Mouse (Mus musculus) hindlimb bud, embryonic 11.5 days (tissue): ENCODE measurements at regions not wholly inside any gene's neighbourhood (a gene's known extent, or its start where the extent isn't known, plus 50 kb on each side); places are given as distances from the start of the nearest gene placed in this dataset.
"Not testable (repeated sequence)": the region's sequence is repeated elsewhere in the genome, so short reads cannot be mapped to it uniquely, and the experiment has no call there.

Experiments used
- DNase-seq: peaks from one replicate; pipeline ENCODE4 v3.0.0-alpha.2; 2012; ENCODE audit warnings: low read depth, low spot score; ENCODE audit errors: extremely low spot score

DNA sequence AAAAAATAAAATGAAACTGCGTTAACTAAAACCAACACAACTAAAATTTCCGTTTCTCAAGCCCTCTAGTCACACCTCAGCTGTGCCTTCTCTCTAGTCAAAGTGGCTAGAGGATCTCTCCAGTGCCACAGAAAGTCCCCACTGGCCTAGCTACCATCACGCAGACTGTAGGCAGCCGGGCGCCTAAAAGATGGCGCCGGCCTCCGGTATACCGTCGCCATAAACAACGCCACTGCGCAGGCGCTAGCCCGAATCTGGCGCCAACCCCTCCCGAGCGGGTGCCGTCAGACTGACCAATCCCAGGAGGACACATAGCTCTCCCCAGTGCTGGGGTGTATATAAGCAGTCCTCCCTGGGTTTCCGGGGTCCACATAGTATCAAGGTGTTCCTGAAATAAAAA lies 62.7 kb upstream of the Top1 start:
- not testable (repeated sequence) for DNase-seq

DNA sequence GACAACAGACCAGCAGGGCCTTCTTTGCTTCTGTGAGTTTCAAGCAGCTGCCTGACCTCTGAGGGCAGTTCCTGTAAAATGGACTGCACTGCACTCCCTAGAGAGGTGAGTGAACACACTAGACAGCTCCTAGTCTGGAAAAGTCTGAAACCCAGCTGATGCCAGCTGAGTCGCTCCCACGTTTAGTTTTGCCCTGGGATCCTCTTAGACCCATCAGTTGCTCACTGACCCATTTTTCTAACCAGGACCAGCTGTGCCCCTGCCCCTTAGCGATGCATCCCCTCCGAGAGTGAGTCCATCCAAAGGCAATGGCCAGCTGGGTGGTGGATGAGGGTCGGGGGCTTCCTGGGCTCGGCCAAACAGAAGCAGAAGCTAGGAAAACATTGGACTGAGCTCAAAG lies 62.2 kb upstream of the Top1 start:
- DNase-seq = no peak

DNA sequence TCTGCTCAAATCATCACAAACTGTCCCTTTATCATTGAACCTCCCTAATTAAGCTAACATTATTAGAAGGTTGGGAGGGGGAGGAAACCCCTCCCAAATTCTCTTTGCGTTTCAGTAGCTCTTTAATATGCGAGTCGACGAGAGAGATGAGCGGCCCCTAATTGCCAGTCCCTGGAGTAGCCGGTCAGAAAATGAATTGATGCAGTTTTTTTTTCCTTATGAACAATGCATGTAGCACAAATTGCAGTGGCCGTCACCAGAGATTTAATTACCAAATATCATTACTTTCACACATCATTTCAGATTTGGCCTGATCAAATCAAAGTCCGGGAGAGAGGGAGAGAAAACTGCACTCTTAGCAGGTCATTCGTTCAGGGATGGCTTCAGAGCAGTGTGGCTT lies 61.1 kb upstream of the Top1 start:
- DNase-seq = no peak

DNA sequence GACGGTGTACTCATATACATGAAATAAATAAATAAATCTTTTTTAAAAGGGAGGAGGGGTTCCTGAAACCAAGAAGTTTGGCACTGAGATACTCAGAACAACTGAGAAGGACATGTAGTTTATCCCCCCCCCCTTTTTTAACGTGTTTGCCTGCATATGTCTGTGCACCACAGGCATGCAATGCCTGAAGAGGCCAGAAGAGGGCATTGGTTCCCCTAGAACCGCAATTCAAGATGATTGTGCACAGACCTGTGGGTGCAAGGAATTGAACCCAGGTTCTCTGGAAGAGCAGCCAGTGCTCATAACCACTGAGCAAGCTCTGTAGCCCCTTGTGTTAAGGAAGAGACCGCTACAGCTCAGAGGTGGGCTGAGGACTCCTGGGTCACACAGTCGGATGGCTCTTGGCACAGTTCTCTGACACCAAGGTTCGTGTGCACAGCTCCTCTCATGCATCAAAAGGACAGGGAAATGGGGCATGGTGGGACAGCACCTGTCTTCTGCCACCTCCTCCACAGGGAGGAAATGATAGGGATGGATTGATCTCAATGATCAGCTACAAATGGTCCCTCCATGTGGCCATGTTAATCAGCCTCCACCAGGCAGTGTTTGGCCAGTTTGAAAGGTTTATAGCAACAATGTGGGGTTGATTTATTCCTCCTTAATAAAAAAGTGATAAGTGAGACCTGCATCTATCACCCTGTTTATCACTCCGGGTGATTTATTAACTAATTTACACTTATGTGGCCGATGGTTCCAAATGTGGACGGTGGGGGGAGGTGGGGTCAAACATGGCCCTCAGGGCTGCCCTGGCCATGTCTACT lies 58.5 kb upstream of the Top1 start:
- no peak for DNase-seq

DNA sequence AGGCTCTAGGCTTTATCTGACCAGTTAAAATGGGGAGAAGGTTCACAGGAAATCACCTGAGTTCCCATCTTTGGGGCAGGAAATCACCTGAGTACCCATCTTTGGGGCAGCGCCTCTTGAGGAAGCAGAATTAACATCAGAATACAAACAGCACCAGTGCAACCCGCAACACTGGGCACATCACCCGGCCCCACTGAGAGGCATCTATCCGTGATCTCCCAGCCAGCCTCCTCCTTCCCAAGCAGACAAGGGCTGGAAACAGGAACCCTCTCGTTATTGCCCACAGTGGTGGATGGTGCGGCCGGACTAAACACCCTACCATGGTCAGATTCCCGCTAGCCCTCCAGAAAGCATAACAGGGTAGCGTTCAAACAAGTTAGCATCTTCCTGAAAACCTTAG lies 57.3 kb upstream of the Top1 start:
- DNase-seq = no peak

DNA sequence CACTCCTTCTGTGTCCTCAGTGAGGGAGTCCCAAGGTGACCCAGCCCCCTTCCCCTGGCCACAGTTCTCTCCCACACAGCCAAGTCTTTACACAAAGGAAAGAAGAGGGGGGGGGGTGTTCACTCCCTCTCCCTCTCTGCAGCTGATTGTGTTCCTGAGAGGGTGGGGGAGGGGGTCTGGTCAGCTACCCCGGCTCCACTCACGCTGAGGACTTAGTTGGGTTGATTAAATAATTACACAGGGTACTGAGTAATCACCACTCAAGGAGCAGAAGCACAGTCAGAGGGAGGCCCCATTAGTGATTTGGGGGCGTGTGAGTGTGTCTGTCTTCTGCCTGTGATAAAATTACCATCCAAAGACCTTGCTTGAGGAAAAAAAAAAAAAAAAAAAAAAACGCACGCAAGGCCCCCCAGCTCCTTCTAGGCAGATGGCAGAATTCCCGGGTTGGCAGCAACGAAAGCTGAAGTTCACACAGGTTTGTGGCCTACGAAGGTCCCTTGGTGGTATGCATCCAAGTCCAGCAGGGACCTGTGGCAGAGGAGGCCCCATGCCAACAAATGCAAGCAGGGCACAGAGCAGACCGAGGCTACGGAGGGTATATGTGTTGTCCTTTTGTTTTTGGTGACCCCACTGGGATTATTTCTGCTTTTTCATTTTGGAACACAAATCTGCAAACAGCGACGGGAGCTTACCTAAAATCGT lies 55.3 kb upstream of the Top1 start:
- DNase-seq = no peak

DNA sequence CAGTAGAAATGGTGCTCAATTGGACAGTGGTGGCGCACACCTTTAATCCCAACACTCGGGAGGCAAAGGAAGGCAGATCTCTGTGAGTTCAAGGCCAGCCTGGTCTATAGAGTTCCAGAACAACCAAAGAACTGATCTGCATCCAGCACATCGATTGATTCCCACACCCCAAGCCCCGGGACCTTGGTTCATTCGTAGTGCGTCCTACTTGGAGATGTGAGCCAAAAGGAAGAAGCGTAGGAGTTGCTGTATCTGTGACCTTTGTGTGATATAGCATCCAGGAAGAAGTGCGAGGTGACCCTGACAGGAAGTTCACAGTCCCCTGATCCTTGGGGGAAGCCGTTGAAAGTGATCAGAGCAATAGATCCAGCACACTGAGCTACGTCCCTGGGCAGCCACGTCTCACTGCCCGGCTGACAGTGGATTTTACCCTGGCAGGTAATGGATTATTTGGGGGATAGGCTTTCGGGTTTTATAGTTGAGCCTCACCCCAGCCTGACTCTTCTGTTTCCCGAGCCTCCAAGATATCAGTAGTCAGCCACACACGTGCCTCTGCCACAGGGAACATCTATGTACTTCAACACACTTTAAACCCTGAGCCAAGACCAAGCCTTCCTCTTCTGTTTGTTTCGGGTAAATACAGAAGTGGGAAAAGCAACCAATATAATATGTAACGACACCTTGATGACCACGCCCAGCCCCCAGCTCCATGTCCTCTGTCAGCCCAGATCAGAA lies 54.1 kb upstream of the Top1 start:
- no peak for DNase-seq

DNA sequence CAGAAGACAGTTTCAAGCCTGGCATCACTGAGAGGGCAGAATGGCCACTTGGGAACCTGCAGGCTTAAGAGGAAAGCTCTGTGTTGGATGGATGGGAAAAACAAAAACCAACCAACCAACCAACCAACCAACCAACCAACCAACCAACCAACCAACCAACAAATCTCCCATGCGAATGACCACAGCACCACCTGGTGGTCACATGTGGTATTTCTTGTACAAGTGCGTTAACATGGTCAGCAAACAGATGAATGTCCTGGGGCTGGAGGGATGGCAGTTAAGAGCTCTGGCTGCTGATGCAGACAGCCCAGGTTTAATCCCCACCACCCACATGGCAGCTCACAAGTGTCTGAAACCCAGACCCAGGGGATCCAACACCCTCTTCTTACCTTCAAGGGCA lies 52.7 kb upstream of the Top1 start:
- peak; percentile 84 for DNase-seq
